Mouse (Mus musculus) E14TG2a.4 (cell line): ENCODE results near the gene Mettl24.

ENCODE experiments used
- CTCF ChIP-seq: conservative IDR thresholded peaks from 2 replicates; pipeline ENCODE4 v1.5.1; 2014; ENCODE audit warnings: low read length
- NANOG ChIP-seq: IDR thresholded peaks from 2 replicates; pipeline ENCODE4 v1.6.1; 2014; ENCODE audit warnings: borderline replicate concordance, low read length, mixed read lengths
- POU5F1 ChIP-seq: IDR thresholded peaks from 2 replicates; pipeline ENCODE4 v1.6.1; 2014; ENCODE audit warnings: low read length, borderline replicate concordance

GRCm38 (mm10) chr10:40678477-40678876 lies 4.6 kb upstream of the Mettl24 start:
- TF ChIP-seq CTCF, result no peak
- no peak for TF ChIP-seq NANOG
- no peak for TF ChIP-seq POU5F1
